Mouse (Mus musculus): ENCODE measurements around the gene Wfdc21. TPM values are rescaled to one million over a fixed set of nuclear protein-coding genes. Genes with fewer than 3 reads are reported as not detected.

The Wfdc21 gene
- total RNA-seq, 2 experiments from 2014 or later, result not detected

DNA sequence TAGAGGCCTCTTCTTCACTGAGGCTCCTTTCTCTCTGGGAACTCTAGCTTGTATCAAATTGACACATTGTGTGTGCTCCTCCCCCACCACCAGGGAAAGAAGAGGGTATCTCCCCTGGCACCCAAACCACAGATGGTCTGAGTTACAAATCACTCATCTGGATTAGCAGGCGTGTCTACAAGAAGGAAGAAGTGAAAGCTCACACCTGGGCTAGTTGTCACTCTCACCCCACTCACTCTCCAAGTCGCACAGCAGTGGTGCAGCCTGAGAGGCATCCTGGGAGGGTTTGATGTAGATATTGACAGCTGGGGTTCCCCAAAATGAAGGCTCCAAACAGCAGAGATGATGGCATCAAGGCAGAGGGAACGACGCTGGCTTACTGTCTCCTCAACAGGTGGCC is 588 bp upstream of the Wfdc21 start:
- no peak for DNase-seq (ENCODE audit: low spot score in 2 of 2)
- intact Hi-C loops (cut with DNase I), result no loop called here

DNA sequence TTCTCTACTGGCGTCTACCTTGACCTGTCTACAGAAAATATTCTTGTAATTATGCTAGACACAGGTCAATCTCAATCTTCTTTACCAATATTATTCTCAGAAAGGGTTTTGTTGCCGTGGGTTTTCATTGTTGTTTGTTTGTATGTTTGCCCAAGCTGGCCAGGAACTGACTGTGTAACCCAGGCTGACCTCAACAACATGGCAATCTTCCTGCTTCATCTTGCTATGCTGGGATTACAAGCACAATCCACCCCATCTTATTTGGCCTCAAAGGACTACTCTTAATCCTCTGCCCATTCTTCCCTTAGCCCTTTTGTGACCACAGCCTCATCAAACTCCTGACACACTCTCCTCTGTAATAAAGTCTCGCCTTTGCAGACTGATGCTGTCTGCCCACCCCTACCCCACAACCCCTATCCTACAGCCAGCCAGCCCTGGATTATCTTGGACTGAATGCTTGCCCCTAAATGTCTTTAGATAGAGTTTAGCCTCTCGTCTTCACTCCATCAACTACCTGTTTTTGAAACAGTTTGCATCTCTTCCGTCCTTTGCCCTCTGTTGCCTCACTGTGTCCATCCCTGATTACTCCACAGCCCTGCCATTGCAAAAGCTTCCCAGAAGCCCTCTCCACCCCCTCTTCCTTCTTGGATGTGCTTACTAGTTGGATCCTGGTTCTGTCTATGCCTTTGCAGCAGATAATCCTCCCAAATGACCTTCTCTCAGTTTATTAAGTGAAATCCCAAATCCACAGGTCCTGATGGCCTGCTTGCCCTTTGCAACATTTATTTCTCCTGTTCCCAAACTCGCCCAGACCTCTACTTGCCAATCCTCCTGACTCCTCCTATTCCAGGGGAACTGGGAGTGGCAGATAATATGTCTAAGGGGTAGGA is 881 bp downstream of the Wfdc21 start:
- intact Hi-C loops (cut with DNase I), result no loop called here

DNA sequence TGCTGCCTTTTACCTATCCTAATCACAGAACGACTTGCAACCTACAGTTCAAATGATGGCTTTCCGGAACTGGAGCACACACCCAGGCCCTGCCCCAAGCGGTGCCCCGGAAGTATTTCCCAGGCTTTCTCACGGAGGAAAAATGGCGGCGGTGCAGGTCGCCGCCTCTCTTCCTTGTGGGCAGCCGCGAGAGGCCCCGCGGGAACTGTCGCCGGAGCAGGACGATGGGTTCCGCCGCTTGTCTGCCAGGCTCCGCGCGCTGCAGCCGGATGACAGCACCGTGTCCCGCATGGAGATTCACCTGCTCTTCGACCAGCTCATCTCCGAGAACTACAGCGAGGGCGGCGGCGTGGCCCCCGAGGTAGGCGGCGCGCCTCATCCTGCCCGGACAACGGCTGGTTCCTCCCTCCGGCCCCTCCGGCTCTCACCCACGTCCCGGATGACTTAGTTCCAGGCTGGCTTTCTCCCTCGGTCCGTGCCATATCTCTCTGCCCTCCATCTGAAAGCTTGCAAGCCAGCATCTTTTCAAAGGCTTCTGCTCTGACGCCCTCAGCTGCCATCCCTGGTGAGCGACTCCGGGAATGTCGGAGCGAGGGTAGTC is 6.9 kb downstream of the Wfdc21 start, which contains the start of gene Heatr6:
Heatr6 (plus strand) TSS at position 116 of the 601 bp plus-strand sequence.
- intact Hi-C loops (cut with DNase I), result no loop called here
- peak; percentile 90 to 91 for DNase-seq (ENCODE audit: low spot score in 2 of 2)

More for the DNA sequence above, 881 bp downstream of the Wfdc21 start:
- DNase-seq (ENCODE audit: low spot score in 2 of 2), result no peak

DNA sequence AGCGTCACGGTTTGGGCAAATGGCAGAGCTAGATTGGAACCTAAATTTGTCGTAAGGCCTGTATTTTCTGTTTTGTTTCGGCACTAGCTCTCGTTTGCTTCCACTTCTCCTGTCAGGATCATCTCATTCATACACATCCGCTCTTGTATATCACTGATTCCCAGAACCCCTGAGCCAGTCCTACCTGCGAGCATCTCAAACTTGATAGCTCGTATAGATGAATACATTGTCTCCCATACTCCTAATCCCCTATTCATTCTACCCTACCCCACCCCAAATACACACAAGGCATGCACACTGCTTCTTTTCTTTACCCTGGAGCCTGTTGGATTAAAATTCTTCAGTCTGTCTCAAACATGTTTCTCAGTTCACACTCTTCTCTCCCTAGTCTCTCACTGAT is 7.5 kb downstream of the Wfdc21 start:
- no peak for DNase-seq (ENCODE audit: low spot score in 2 of 2)
- intact Hi-C loops (cut with DNase I), result no loop called here

DNA sequence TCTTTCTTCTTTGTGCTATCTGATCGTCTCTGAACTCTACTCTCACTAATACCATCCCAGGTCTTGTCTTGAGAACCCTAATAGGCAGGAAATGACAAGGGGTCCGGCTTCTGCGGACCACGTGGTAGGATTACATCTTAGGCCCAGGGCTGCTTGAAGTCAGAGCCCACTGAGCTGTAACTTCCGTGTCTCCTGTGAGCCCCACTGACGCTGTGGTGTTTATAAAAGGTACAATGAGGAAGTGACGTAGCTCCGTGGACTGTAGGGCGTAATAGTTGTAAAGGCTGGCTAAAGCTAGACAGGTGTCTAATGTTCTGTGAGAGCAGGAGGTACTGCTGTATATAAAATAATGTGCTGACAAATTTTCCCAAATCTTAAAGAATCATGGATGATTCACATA is 20.6 kb downstream of the Wfdc21 start:
- intact Hi-C loops (cut with DNase I), result no loop called here
- no peak for DNase-seq (ENCODE audit: low spot score in 2 of 2)

DNA sequence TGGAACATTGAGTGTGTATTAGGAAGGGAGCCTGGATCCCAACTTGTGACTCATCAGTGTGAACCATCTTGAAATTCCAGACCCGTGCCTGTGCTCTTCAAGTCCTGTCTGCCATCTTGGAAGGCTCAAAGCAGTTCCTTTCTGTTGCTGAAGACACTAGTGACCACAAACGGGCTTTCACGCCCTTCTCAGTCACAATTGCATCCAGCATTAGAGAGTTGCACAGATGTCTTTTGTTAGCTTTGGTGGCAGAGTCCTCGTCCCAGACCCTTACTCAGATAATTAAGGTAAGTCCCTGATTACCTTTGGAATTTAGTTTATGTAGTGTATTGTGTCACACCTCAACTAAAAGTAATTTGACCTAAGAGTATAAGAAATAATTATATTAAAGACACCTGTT is 22.2 kb downstream of the Wfdc21 start:
- DNase-seq (ENCODE audit: low spot score in 2 of 2), result no peak
- intact Hi-C loops (cut with DNase I), result no loop called here

DNA sequence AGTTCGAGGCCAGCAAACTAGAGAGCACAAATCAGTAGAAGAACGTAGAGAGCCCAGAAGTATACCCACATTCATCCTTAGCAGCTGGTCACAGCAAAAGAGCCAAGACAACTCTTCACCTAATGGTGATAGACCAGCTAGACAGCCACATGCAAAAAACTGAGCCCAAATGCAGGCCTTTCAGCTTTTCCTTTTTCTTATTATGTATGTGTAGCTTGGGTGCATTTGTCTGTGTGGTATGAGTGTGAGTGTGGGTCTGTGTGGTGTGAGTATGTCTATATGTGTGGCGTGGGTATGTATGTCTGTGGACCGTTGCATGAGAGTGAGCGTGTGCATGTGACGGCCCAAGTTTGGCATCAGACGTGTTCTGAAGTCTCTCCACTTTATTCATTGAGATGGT is 24.3 kb downstream of the Wfdc21 start:
- DNase-seq (ENCODE audit: low spot score in 2 of 2), result no peak
- intact Hi-C loops (cut with DNase I), result no loop called here

DNA sequence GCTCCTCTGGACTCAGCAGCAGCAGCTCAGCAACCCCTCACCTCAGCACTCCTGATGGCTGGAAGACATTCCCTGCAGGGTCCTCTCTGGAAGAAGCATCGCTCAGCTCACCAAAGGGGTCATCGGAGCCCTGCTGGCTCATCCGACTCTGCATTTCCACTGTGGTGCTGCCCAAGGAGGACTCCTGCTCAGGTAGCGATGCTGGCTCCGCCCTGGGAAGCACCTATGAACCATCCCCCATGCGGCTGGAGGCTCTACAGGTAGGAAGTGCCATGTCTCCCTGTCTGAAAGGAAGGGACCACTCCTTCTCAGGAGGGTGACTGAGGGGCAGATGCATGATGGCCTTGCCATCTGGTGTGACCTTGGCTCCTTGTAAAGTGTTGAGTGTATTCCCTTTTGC is 25.6 kb downstream of the Wfdc21 start:
- intact Hi-C loops (cut with DNase I), result no loop called here

DNA sequence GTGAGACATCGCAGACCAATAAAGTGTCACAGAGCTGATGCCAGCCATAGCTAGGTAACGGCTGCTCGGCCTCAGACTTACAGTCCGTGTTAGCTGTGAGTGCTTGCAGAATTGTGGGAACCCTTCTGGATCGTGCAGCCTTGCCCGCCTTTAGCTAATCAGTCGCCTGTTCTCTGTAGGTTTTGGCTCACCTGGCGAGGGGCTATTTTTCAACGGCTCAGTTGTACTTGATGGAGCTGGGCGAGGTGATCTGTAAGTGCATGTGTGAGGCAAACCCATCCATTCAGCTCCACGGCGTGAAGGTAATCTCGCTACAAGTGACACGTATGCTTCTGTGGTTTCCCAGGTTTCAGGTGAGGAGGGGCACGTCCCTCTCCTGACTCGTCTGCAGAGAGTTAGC is 27.0 kb downstream of the Wfdc21 start:
- intact Hi-C loops (cut with DNase I), result no loop called here
- no peak for DNase-seq (ENCODE audit: low spot score in 2 of 2)

More for the DNA sequence above, 25.6 kb downstream of the Wfdc21 start:
- DNase-seq (ENCODE audit: low spot score in 2 of 2), result no peak

DNA sequence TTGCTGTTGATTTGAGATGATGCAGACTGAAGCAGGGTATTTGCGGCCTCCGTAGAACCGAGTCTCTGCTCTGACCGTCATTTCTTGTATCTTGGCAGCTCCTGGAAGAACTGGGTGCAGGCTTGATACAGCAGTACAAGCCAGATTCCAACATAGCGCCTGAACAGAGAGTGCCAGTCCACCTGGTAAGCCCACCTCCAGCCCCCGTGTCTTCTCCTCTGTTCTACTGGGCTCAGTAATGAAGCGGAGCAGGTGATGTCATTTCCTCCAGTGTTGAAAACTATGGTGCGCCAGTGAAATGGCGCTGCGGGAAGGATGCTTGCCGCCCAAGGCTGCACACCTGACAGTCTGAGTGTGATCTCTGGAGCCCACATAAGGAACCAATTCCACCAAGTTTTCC is 27.6 kb downstream of the Wfdc21 start:
- DNase-seq (ENCODE audit: low spot score in 2 of 2), result no peak
- intact Hi-C loops (cut with DNase I), result no loop called here

DNA sequence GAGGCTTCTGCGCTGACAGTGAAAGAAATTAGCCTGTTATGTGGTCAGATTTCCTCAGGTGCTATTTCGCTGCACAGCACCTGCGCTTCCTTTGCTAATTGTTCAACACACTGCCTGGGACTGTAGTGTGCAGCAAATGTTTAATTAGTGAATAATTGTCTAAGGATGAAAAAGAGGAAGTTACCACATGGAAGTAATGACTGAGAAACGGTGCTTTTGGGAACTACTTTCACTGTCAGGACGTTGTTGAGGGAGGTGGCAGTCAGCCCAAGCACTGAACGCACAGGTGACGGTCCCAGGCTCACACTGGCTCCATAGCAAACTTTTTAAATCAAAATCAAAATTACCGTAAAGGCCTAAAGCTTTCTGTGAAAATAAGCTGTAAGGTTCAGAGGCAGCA is 30.1 kb downstream of the Wfdc21 start:
- intact Hi-C loops (cut with DNase I), result no loop called here
- DNase-seq (ENCODE audit: low spot score in 2 of 2), result no peak

DNA sequence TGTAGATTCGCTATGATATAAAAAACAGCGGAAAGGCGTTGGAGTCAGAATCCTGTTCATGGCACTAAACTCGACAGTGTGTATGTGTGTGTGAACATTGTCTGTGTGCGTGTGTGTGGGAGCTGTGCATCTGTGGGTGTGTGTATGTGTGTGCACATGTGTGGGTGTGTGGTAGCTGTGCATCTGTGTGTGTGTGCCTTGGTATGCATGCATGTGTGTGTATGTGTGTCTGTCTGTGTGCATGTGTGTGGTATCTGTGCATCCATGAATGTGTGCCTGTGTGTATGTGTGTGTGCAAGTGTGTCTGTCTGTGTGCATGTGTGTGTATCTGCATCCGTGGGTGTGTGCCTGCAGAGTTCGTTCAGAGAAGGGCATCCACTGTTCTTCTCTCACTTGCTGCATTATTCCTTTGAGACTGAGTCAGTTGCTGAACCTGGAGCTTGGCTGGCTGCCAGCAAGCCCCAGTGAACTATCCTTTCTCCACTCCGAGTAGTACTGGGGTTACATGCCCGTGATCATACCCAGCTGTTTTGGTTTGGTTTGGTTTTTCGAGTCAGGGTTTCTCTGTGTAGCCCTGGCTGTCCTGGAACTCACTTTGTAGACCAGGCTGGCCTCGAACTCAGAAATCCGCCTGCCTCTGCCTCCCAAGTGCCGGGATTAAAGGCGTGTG is 37.3 kb downstream of the Wfdc21 start:
- no peak for DNase-seq (ENCODE audit: low spot score in 2 of 2)
- intact Hi-C loops (cut with DNase I), result loop anchor here (1.0 to 2.0 kb wide), 2 partner anchors 152 to 249 kb away; no protein-coding TSS in a partner anchor

DNA sequence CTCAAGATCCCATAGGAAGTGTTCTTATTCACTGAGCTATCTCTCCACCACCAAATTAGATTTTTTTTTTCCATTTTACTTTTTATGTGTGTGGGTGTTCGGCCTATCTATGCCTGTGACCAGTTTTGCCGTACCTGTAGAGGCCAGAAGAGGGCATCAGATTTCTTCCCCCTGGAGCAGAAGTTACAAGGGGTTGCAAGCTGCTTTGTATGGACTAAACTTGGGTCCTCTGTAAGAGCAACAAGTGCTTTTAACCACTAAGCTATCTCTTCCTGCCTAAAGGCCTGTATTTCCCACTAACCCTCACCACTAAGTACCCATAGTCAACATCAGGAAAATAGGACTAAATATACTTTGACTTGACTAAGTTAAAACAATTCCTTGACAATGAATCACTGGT is 37.9 kb downstream of the Wfdc21 start:
- DNase-seq (ENCODE audit: low spot score in 2 of 2), result peak; percentile 18 to 27
- intact Hi-C loops (cut with DNase I), result loop anchor here (1.0 to 2.0 kb wide), 2 partner anchors 152 to 248 kb away; no protein-coding TSS in a partner anchor

DNA sequence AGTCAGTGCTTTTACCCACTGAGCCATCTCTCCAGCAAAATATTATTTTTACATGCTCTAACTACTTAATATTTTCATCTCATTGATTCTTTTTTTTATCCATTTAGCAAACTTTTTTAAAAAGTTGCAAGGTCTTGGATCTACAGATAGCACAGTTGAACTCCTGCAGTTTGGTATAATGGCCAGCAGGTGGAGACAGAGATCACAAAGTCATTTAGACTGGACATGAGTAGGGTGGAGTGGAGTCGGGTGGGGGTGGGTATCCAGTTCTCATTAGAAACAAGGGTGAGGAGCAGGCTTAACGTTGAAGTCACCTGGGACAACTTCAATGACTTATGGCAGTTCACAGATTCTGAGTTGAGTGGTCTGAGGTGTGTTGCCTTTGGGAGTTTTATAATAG is 38.6 kb downstream of the Wfdc21 start:
- intact Hi-C loops (cut with DNase I), result loop anchor here (2.0 kb wide), 1 partner anchor 247 kb away; no protein-coding TSS in a partner anchor
- DNase-seq (ENCODE audit: low spot score in 2 of 2), result peak; percentile 50 to 65

DNA sequence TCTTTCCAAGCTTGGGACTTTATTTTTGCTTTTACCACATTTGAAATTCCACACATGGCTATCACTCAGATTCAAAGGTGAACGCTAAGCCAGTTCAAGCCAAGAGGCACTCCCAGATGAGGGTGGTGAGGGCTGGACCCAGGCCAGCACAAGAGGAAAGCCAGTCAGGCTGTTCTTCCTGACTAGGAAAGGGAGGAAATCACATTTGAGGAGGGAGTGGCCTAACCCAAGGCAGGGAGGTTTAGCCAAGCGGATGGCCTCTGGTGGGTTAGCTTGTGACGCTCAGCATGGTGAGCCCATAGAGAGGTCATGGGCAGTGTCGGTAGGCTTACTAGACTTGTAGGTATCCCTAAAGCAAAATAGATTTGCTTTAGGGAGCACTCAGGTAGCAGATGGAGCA is 40.1 kb downstream of the Wfdc21 start:
- intact Hi-C loops (cut with DNase I), result no loop called here
- DNase-seq (ENCODE audit: low spot score in 2 of 2), result no peak

DNA sequence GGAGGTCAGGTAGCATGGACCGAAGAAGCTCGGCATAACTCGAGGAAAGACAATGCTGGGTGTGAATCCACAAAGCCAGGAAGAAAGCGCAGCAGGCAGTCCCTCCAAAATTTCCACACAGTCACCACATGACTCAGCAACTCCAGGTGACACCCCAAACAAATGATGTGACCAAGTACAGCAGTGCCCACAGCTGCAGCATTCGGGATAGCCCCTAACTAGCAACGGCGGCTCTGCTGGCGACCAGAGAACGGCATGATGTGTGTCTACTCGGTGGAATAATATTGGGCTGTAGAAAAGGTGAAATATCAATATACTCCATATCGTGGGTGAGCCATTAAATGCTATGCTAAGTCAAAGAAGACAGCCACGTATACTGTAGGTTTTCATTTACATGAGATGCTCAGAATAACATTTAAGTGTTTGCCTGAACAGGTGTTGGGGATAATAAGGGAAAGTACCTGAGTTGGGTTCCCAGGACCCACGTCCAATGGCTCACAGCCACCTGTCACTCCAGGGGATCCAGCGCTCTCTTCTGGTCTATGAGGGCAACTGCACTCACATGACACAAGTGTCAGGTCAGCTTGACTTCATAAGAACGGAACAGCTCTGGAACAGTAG is 40.8 kb downstream of the Wfdc21 start:
- no peak for DNase-seq (ENCODE audit: low spot score in 2 of 2)
- intact Hi-C loops (cut with DNase I), result loop anchor here (1.0 kb wide), 1 partner anchor 149 kb away; no protein-coding TSS in a partner anchor

DNA sequence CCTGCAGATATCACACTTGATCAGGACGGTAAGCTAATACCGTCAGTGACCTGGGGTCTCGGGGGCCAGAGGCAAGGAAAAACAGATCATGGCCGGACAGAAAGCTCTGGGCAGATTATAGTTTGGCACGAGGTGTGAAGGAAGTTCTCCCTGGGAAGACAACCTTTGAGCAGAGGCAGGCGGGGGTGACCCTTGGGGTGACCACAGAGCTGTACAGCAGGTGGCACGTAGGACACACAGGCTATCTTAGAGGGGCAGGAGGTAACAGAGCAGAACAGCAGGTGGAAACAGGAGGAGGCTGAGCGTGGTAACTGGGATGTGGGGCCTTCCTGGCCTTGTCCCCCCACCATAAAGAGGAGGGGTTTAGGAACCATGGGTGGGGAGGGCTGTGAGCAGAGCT is 41.6 kb downstream of the Wfdc21 start:
- intact Hi-C loops (cut with DNase I), result loop anchor here (1.0 kb wide), 1 partner anchor 148 kb away; no protein-coding TSS in a partner anchor
- DNase-seq (ENCODE audit: low spot score in 2 of 2), result no peak

DNA sequence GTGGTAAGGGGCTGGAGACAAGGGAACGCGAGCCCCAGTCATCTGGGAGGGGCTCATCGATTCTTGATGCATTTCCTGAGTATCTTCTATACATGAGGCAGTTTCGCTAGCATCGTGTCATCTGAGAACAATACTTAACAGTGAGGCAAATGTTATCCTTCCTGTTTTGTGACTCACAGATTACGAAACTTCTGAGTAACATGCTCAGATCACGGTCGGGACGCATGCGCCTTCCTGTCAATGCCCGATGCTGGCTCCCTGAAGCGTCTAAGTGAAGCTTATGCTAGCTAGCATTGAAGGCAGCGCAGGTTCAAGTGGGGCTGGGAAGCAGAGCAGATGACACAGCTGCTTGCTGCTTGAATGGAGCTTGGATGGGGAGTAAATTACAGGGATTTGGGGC is 42.5 kb downstream of the Wfdc21 start:
- peak in 1 of 2 experiments; percentile 28 for DNase-seq (ENCODE audit: low spot score in 2 of 2)
- intact Hi-C loops (cut with DNase I), result no loop called here

DNA sequence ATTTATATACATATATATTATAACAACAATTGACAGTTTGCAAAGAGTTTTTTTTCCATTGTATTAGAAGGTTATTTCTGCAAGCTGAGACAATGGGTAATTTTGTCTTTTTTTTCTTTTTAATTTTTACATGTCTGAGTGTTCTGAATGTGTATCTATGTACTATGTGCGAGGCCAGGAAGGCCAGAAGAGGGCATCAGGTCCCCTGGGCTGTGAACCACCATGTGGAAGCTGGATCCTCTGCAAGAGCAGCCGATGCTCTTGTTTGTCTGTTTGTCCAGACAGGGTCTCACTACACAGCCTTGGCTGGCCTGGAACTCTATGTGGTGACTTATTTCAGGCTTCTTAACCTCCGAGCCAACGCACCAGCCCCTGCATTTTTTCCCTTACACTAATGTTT is 44.4 kb downstream of the Wfdc21 start:
- intact Hi-C loops (cut with DNase I), result no loop called here
- no peak for DNase-seq (ENCODE audit: low spot score in 2 of 2)
